Mouse (Mus musculus): ENCODE results near the gene Dbnl. TPM values are rescaled to one million over a fixed set of nuclear protein-coding genes. Genes with fewer than 3 reads are reported as not detected.

The Dbnl gene
- polyA plus RNA-seq, 1 experiment from 2014 or later: 133 TPM

DNA sequence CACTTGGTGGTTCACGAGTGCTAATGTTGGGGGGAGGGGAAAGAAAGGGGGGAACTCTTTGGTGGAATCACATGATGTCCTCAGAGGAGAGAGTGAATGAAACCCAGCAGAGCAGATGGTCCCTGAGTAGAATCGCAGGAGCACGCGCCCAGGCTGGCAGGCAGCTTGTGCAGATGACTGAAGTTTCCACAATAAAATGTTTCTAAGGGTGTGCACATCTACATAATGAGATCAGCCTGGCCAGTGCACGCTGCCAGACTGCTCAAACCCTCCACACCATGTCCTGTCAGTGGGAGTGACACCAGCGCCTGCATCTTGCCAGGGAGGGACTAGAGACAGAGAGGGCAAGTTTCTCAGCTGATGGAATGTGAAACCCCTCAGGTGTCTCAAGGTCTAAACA, 60.5 kb downstream of the Dbnl start:
- peak overlapping the region; percentile 27; the same call in 1 of the 2 replicates for H3K27ac ChIP-seq
- H3K4me1 ChIP-seq: peaks cover 14% of the 10 kb centered on the region
- no peak overlapping the region for H3K4me3 ChIP-seq
- H3K4me2 ChIP-seq: no peak overlapping the region
- WGBS: 25% methylated on average over 6 of the region's 6 CpGs
- H3K9me3 ChIP-seq (replicated peaks): no peaks in the 10 kb centered on the region
- peak; percentile 91 for ATAC-seq
- H3K36me3 ChIP-seq (ENCODE audit: poor library complexity, severe bottlenecking): no peaks in the 10 kb centered on the region
- H3K27me3 ChIP-seq: no peaks in the 10 kb centered on the region
- H3K9ac ChIP-seq: no peak overlapping the region

DNA sequence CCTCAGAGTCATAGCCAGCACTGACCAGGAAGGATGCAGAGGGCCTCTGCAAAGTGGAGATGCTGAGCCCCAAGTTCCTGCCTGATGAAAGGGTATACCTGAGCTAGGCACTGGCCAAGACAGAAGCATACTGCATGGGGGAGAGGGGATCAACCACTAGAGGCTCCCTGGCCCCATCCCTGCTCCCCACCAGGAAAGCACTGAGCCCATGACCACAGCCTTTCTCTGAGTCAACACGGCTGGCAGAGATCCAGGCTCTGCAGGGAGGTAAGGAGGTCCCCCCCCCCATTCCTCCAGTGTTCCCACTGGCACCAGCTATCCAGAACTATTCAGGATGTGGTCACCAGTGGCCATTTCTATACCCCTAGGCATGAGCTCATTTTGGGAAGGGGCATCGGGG, 61.0 kb downstream of the Dbnl start:
- Histone ChIP-seq H3K4me1 (peaks cover 14% of the 10 kb centered on the region), H3K9ac (no peak overlapping the region), H3K27ac (no peak overlapping the region), H3K4me3 (no peak overlapping the region), H3K27me3 (no peaks in the 10 kb centered on the region), H3K4me2 (no peak overlapping the region), H3K36me3 (ENCODE audit: poor library complexity, severe bottlenecking) (no peaks in the 10 kb centered on the region), H3K9me3 (replicated peaks) (no peaks in the 10 kb centered on the region)
- WGBS: 61% methylated on average over 2 of the region's 2 CpGs
- peak; percentile 38; the same call in 1 of the 2 replicates for ATAC-seq

DNA sequence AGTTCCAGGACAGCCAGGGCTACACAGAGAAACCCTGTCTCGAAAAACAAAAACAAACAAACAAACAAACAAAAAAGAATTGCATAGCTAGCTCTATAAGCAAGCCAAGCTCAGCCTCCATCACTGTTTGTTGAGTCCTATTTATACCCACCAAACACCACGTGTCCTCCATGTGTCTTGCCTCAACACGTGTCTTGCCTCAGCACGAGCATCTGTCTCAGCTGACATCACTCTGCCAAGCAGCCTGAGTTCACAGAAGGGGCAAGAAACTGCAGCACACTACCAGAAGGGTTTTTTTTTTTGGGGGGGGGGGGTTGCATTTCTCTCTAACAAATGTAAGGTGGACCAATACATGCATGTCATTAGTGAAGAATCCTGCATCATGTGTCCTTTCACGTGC, 62.2 kb downstream of the Dbnl start:
- no peak overlapping the region for H3K4me3 ChIP-seq
- no peaks in the 10 kb centered on the region for H3K9me3 ChIP-seq (replicated peaks)
- no peaks in the 10 kb centered on the region for H3K27me3 ChIP-seq
- no peaks in the 10 kb centered on the region for H3K36me3 ChIP-seq (ENCODE audit: poor library complexity, severe bottlenecking)
- H3K4me2 ChIP-seq: no peak overlapping the region
- H3K4me1 ChIP-seq: peaks cover 14% of the 10 kb centered on the region
- no peak overlapping the region for H3K9ac ChIP-seq
- 72% methylated on average over 5 of the region's 5 CpGs for WGBS
- ATAC-seq: no peak
- H3K27ac ChIP-seq: no peak overlapping the region

Other genes starting within 250 kb of the Dbnl start
- 15.1 and 15.4 TPM in 2 replicates for gene Ccdc117, start 246.3 kb upstream of the Dbnl start, polyA plus RNA-seq (2015; fragmentation: Nextera tagmentation; extraction: Ambion mirVana)
- not detected in 2 replicates for gene Ankrd36, start 218.8 kb upstream of the Dbnl start, polyA plus RNA-seq (2015; fragmentation: Nextera tagmentation; extraction: Ambion mirVana)
- 185 and 188 TPM in 2 replicates for gene Mrps24, start 72.8 kb upstream of the Dbnl start, polyA plus RNA-seq (2015; fragmentation: Nextera tagmentation; extraction: Ambion mirVana)
- gene Urgcp, start 26.1 kb upstream of the Dbnl start, polyA plus RNA-seq (2015; fragmentation: Nextera tagmentation; extraction: Ambion mirVana): 24.9 and 25.7 TPM in 2 replicates
- gene Pgam2, start 15.2 kb downstream of the Dbnl start, polyA plus RNA-seq (2015; fragmentation: Nextera tagmentation; extraction: Ambion mirVana): 1.2 and 3.1 TPM in 2 replicates
- gene Polm, start 49.5 kb downstream of the Dbnl start, polyA plus RNA-seq (2015; fragmentation: Nextera tagmentation; extraction: Ambion mirVana): 7.6 and 7.8 TPM in 2 replicates
- gene Aebp1, start 73.5 kb downstream of the Dbnl start, polyA plus RNA-seq (2015; fragmentation: Nextera tagmentation; extraction: Ambion mirVana): 5.5 and 6.0 TPM in 2 replicates
- gene Pold2, start 89.8 kb downstream of the Dbnl start, polyA plus RNA-seq (2015; fragmentation: Nextera tagmentation; extraction: Ambion mirVana): 100 and 102 TPM in 2 replicates
- gene Myl7, start 110.3 kb downstream of the Dbnl start, polyA plus RNA-seq (2015; fragmentation: Nextera tagmentation; extraction: Ambion mirVana): 1.5 TPM in 1 of 2 replicates, not detected in the other
- 4.7 and 5.8 TPM in 2 replicates for gene Gck, start 161.6 kb downstream of the Dbnl start, polyA plus RNA-seq (2015; fragmentation: Nextera tagmentation; extraction: Ambion mirVana)
- 65.3 and 83.1 TPM in 2 replicates for gene Ykt6, start 167.2 kb downstream of the Dbnl start, polyA plus RNA-seq (2015; fragmentation: Nextera tagmentation; extraction: Ambion mirVana)